Mouse (Mus musculus) heart, adult 2 months (tissue): ENCODE data around the gene Mink1. TPM values are rescaled to one million over a fixed set of nuclear protein-coding genes. Genes with fewer than 3 reads are reported as not detected.

ENCODE experiments used
- DNase-seq, 2 experiments: peaks; one replicate each; pipeline ENCODE4 v3.0.0; 2021
- H3K27ac ChIP-seq: fragments of 200-600 bp; 2 replicates; pipeline ENCODE4 v1.8.1; 2022
- H3K27me3 ChIP-seq: fragments of 200-500 bp; 2 replicates; pipeline ENCODE4 v1.6.1; 2012; ENCODE audit warnings: mild to moderate bottlenecking, low read length, inconsistent platforms, mixed read lengths; ENCODE audit not compliant: control insufficient read depth, insufficient read depth
- H3K36me3 ChIP-seq: fragments of 200-500 bp; 2 replicates; pipeline ENCODE4 v1.6.1; 2012; ENCODE audit warnings: low read length, inconsistent platforms; ENCODE audit not compliant: control insufficient read depth, insufficient read depth
- H3K4me1 ChIP-seq: fragments of 200-500 bp; 2 replicates; pipeline ENCODE4 v1.6.1; 2011; ENCODE audit warnings: low read length; ENCODE audit not compliant: control insufficient read depth, insufficient read depth
- H3K4me3 ChIP-seq: fragments of 200-600 bp; 2 replicates; pipeline ENCODE4 v1.8.1; 2022
- H3K79me2 ChIP-seq: fragments of 200-500 bp; replicated peaks from 2 replicates; pipeline ENCODE4 v1.6.1; 2012; ENCODE audit warnings: mild to moderate bottlenecking, inconsistent platforms, low read length, moderate library complexity, mixed read lengths; ENCODE audit not compliant: control insufficient read depth, insufficient read depth
- H3K9ac ChIP-seq: fragments of 200-500 bp; 2 replicates; pipeline ENCODE4 v1.6.1; 2012; ENCODE audit warnings: low read depth, mild to moderate bottlenecking, control low read depth, inconsistent platforms, low read length, mixed read lengths
- CTCF ChIP-seq: fragments of 200-600 bp; IDR thresholded peaks from 2 replicates; pipeline ENCODE4 v1.8.1; 2022; ENCODE audit warnings: antibody characterized with exemption, mild to moderate bottlenecking, moderate library complexity
- EP300 ChIP-seq: fragments of 200-500 bp; IDR thresholded peaks from 2 replicates; pipeline ENCODE4 v1.6.1; 2011; ENCODE audit warnings: low read depth, low read length, control low read depth; ENCODE audit not compliant: insufficient read depth
- POLR2A ChIP-seq: fragments of 200-500 bp; IDR thresholded peaks from 2 replicates; pipeline ENCODE4 v1.6.1; 2011; ENCODE audit warnings: mild to moderate bottlenecking, low read depth, low read length, control low read depth; ENCODE audit not compliant: insufficient read depth
- WGBS: fragments of 180-500 bp; shearing (Covaris S2); methylation state at CpG from one replicate; pipeline ENCODE4 v1.1.7; 2018; 5-methylcytosine and 5-hydroxymethylcytosine counted together
- intact Hi-C: fragments of 180-260 bp; cut with DNase I; formaldehyde crosslinking; loops from one replicate; pipeline ENCODE4 v1.15.1; 2025
- long read RNA-seq: library from polyadenylated mRNA; stranded (forward); transcript quantifications from one replicate; pipeline ENCODE4 v2.0.0, GENCODE M21; 2021
- polyA plus RNA-seq: library from polyadenylated mRNA; depleted of rRNA; stranded (reverse); fragments of >200 nt; gene quantifications from 2 replicates; pipeline ENCODE4 v1.2.3, GENCODE M21; 2012; rRNA removed
- total RNA-seq, 2 experiments: library from RNA; stranded (reverse); gene quantifications; 2 replicates each; pipeline ENCODE4 v1.2.3; 2021

Gene Mink1
- total RNA-seq: 10 to 100 TPM; 41.3 to 46.8 TPM
- 40.8 and 49.6 TPM in 2 replicates for polyA plus RNA-seq
- long read RNA-seq, full-length matches to known transcripts: 13 of 35 reads
- long read RNA-seq, partial matches to known transcripts: 8 of 35 reads
- long read RNA-seq, other reads (novel, unspliced or antisense): 14 of 35 reads

DNA sequence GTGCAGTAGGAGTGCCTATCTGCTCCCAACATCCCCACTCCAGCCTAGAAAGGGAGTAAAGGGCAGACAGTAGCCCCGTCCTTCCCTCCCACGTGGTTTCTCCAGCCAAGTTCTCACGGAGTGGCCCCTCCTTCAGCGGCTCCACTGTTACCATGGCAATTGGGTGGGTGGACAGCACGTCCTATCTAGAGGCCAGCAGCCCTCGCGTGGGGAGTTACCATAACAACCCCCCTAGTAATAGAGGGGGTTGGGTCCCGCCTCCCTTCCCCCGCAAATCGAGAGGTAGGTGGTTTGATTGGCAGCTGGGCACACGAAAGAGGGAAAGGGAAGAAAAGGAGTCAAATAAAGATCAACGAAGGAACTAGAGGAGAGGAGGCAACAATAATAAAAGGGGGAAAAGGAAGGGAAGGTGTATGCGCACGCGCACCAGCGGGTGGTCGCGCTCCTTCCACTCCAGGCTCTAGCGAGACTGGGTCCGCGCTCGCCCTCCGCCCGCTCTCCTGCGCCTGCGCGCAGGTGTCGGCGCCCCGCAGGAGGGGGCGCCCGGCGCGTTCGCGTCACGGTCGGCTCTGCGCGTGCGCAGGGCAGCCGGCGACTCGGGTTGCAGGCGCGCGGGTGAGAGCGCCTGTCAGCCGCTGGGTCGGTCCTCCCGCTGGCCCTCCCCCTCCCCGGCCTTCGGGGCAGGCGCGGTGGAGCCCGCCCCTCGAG is at the start of gene Mink1:
TSS of gene Mink1 (plus strand) at position 595 of the 708 bp plus-strand sequence.
- Histone ChIP-seq H3K27me3 (no peaks in the 10 kb centered on the region), H3K9ac (peak within 1 kb of the TSS; percentile 83), H3K79me2 (peaks cover 3% of the 10 kb centered on the region; the same call in 1 of the 2 replicates), H3K4me1 (peaks cover 8% of the 10 kb centered on the region), H3K27ac (peak within 1 kb of the TSS; percentile 87), H3K4me3 (peak within 1 kb of the TSS; percentile 91), H3K36me3 (no peaks in the 10 kb centered on the region)
- intact Hi-C loops: loop anchor here (1.0 to 2.0 kb wide), 2 partner anchors 24 to 37 kb away; partner anchors contain the start of gene Psmb6
- WGBS: under 1% methylated on average over 56 of the region's 57 CpGs
- DNase-seq: peak; percentile 92 to 94
- TF ChIP-seq EP300: 0 out of 2 replicates have a peak, but pooled peaks have one; percentile 10
- TF ChIP-seq CTCF: peak; percentile 26; the same call in 1 of the 2 replicates
- peak; percentile 76 for TF ChIP-seq POLR2A

DNA sequence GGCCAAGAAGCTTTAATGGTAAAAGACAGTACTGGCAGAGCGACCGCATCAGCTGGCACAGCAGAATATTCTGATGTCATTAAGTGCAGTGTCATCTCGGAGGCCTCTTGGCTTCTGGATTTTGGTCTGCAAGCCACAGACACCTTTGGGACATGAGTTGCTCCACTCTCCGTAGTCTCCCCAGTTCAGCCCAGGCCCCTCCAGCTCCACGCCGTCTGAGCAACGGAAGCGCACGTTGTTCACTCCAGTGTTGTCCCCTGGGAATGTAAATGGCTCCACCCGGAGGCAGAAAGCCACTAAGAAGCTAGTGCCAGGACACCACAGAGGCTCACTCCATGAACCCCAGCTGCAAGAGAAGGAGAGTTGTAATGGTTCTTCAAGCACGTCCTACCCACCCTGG is 49.2 kb upstream of the Mink1 start:
- H3K4me1 ChIP-seq: no peaks in the 10 kb centered on the region; the same call in 1 of the 2 replicates
- 37% methylated on average over 11 of the region's 11 CpGs for WGBS
- H3K79me2 ChIP-seq: no peaks in the 10 kb centered on the region
- TF ChIP-seq POLR2A (no peak), CTCF (no peak), EP300 (no peak)
- peak; percentile 53 to 54 for DNase-seq
- H3K27ac ChIP-seq: no peak overlapping the region
- H3K4me3 ChIP-seq: no peak overlapping the region
- intact Hi-C loops: no loop called here
- no peaks in the 10 kb centered on the region for H3K27me3 ChIP-seq
- no peaks in the 10 kb centered on the region for H3K36me3 ChIP-seq
- no peak overlapping the region for H3K9ac ChIP-seq

DNA sequence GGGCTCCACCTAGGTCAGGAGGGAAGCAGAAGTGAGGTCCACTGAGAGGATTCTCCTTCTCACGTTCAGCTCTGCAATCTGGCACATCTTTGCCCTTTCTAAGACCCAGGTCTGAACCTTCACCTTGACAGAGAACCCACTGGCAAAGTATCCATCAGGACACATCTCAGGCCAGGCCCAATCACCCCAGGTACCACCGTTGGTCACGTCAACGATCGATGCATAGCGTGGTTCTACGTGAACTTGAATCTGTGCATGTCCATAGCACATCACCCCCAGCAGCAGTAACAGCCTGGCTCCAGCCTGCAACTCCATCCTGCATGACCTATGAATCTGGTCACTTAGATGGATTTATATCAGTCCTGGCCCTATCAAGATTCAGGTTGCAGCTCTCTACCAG is 48.4 kb upstream of the Mink1 start, which contains the start of gene Vmo1:
TSS of gene Vmo1 (minus strand) at position 329 of the 400 bp plus-strand sequence.
- H3K27me3 ChIP-seq: no peaks in the 10 kb centered on the region
- no peak for TF ChIP-seq CTCF
- TF ChIP-seq POLR2A: no peak
- TF ChIP-seq EP300: no peak
- no peak within 1 kb of the TSS for H3K27ac ChIP-seq
- intact Hi-C loops: no loop called here
- no peak within 1 kb of the TSS for H3K9ac ChIP-seq
- no peaks in the 10 kb centered on the region; the same call in 1 of the 2 replicates for H3K4me1 ChIP-seq
- 87% methylated on average over 7 of the region's 7 CpGs for WGBS
- no peak for DNase-seq
- no peaks in the 10 kb centered on the region for H3K79me2 ChIP-seq
- H3K36me3 ChIP-seq: no peaks in the 10 kb centered on the region
- no peak within 1 kb of the TSS for H3K4me3 ChIP-seq

DNA sequence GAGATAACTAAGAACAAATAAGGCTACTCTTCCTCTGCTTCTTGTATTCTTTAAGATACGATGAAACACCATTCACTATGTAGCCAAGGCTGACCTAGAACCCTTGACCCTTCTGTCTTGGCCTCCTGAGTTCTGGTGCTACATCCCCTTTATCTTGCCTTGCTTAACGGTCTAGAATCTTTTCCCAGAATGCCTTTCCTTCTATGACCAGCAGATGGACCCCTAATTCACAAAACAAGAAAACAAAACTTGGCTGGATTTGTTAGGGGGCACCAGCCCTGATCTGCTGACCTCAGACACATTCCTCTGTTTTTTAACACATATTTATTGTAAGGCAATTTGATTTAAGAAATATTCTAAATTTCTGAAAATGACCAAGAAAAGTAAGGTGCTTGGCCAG is 46.3 kb upstream of the Mink1 start:
- WGBS: 10% methylated on average over 2 of the region's 2 CpGs
- Histone ChIP-seq H3K4me1 (no peaks in the 10 kb centered on the region; the same call in 1 of the 2 replicates), H3K9ac (no peak overlapping the region), H3K4me3 (no peak overlapping the region), H3K27ac (no peak overlapping the region), H3K36me3 (no peaks in the 10 kb centered on the region), H3K79me2 (no peaks in the 10 kb centered on the region), H3K27me3 (no peaks in the 10 kb centered on the region)
- no peak for DNase-seq
- TF ChIP-seq POLR2A (no peak), CTCF (peak; percentile 91), EP300 (no peak)
- intact Hi-C loops: loop anchor here (1.0 kb wide), 2 partner anchors 89 to 239 kb away; no protein-coding TSS in a partner anchor

DNA sequence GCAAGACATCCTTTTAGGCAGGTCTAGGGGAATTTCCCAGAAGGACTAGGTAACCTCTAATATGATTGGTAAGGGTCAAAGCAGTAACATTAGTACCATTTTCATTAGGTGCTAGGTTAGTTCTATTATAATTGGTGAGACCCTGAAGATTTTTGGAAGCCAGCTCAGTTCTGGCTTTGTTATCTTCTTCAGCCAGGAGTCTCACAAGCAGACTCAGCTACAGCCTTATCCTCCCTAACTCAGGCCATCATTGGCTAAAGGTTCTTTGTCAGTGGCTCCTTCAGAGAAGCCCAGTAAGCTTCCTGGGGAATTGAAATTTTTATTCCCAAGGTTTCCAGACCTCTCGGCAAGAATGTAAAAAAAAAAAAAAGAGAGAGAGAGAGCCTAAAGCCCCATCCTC is 44.2 kb upstream of the Mink1 start:
- Histone ChIP-seq H3K4me1 (no peaks in the 10 kb centered on the region; the same call in 1 of the 2 replicates), H3K27ac (no peak overlapping the region), H3K36me3 (no peaks in the 10 kb centered on the region), H3K9ac (no peak overlapping the region), H3K4me3 (no peak overlapping the region), H3K79me2 (no peaks in the 10 kb centered on the region), H3K27me3 (no peaks in the 10 kb centered on the region)
- intact Hi-C loops: no loop called here
- WGBS: 81% methylated on average over 1 of the region's 1 CpGs
- DNase-seq: no peak
- TF ChIP-seq CTCF: no peak
- no peak for TF ChIP-seq EP300
- no peak for TF ChIP-seq POLR2A

DNA sequence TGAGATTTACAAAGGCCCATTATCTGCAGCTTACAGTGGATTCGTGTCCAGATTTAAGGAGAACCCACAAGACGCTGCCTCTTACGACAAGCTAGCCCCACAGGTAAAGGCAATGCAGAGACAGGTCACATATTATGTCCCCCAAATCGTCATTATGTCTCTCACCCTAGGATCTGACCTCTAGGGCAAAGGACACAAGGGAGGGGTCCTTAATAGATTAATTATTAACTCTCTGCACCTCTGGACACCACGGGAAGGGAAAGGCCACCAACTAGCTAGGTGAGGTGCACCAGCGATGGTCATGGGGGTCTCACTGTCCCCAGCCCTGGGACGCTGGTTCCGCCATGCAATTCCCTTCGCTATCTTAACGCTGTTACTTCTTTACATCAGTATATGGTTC is 43.8 kb upstream of the Mink1 start, which contains the start of gene Gltpd2:
TSS of gene Gltpd2 (plus strand) at position 274 of the 400 bp plus-strand sequence.
- intact Hi-C loops: no loop called here
- H3K9ac ChIP-seq: peak within 1 kb of the TSS; percentile 70
- H3K79me2 ChIP-seq: no peaks in the 10 kb centered on the region
- TF ChIP-seq EP300: no peak
- no peak for TF ChIP-seq POLR2A
- TF ChIP-seq CTCF: no peak
- DNase-seq: no peak
- 92% methylated on average over 10 of the region's 10 CpGs for WGBS
- H3K27me3 ChIP-seq: no peaks in the 10 kb centered on the region
- H3K27ac ChIP-seq: peak within 1 kb of the TSS; percentile 75
- no peaks in the 10 kb centered on the region for H3K36me3 ChIP-seq
- peak within 1 kb of the TSS; percentile 44 for H3K4me3 ChIP-seq
- no peaks in the 10 kb centered on the region; the same call in 1 of the 2 replicates for H3K4me1 ChIP-seq
